Mouse (Mus musculus) layer of hippocampus, adult 18-20 months (tissue): ENCODE results near the gene Mtpn. TPM values are rescaled to one million over a fixed set of nuclear protein-coding genes. Genes with fewer than 3 reads are reported as not detected.

ENCODE experiments used
- microRNA-seq, 2 experiments: library from miRNA; unstranded; fragments of <30 nt; microRNA quantifications; one replicate each; pipeline ENCODE4 v1.2.0; 2021
- total RNA-seq, 2 experiments: library from RNA; stranded (reverse); gene quantifications; 2 replicates each; pipeline ENCODE4 v1.2.3; 2021

The Mtpn gene
- total RNA-seq, 2 experiments from 2014 or later = 245 to 248 TPM

Small RNA genes within 50 kb of the gene (microRNA-seq; reads per million reads assigned to microRNA genes)
- gene Gm23053 = 0 reads per million in 2 experiments

Other genes starting within 250 kb of the Mtpn start
- gene Slc13a4, start 231.8 kb downstream of the Mtpn start, total RNA-seq = 1 to 10 TPM; 3.2 to 3.9 TPM
- gene Fam180a, start 213.7 kb downstream of the Mtpn start, total RNA-seq = under 1 TPM; 0.64 to 0.74 TPM